Mouse (Mus musculus): ENCODE results near the gene Cyp3a13.
"Not testable (repeated sequence)": the region's sequence is repeated elsewhere in the genome, so short reads cannot be mapped to it uniquely, and the experiment has no call there.

Cyp3a13 gene

GRCm38 (mm10) chr5:137872381-137872702 lies 49.1 kb downstream of the Cyp3a13 start:
- not testable (repeated sequence) for DNase-seq (ENCODE audit: low spot score in 2 of 2)

GRCm38 (mm10) chr5:137871644-137872380 lies 49.6 kb downstream of the Cyp3a13 start, which contains the start of gene Pilrb2:
Gene Pilrb2, minus strand, starts transcription at chr5:137871815.
- not testable (repeated sequence) for DNase-seq (ENCODE audit: low spot score in 2 of 2)

- DNase-seq (ENCODE audit: low spot score in 2 of 2) = not testable (repeated sequence)
Observed at GRCm38 (mm10) chr5:137868600-137868999, 52.8 kb downstream of the Cyp3a13 start.

GRCm38 (mm10) chr5:137864008-137864407 lies 57.4 kb downstream of the Cyp3a13 start:
- DNase-seq (ENCODE audit: low spot score in 2 of 2) = not testable (repeated sequence)

GRCm38 (mm10) chr5:137857960-137858710 lies 63.3 kb downstream of the Cyp3a13 start, which contains the start of gene Pilrb1:
Gene Pilrb1, minus strand, starts transcription at chr5:137858106.
- DNase-seq (ENCODE audit: low spot score in 2 of 2) = not testable (repeated sequence)

GRCm38 (mm10) chr5:137856870-137857269 lies 64.5 kb downstream of the Cyp3a13 start:
- DNase-seq (ENCODE audit: low spot score in 2 of 2) = not testable (repeated sequence)

- DNase-seq (ENCODE audit: low spot score in 2 of 2) = not testable (repeated sequence)
Observed at GRCm38 (mm10) chr5:137854907-137855306, 66.5 kb downstream of the Cyp3a13 start.

GRCm38 (mm10) chr5:137850313-137850712 lies 71.1 kb downstream of the Cyp3a13 start:
- not testable (repeated sequence) for DNase-seq (ENCODE audit: low spot score in 2 of 2)
